Mouse (Mus musculus) cortical plate, adult 2 months (tissue): ENCODE results near the gene Camkk2. TPM values are rescaled to one million over a fixed set of nuclear protein-coding genes. Genes with fewer than 3 reads are reported as not detected.
A peak's percentile ranks its signal among the peaks of the same experiment; 100 is the strongest.

Experiments used
- H3K27ac ChIP-seq: fragments of 200-500 bp; 2 replicates; pipeline ENCODE4 v1.5.1; 2012; ENCODE audit warnings: low read length, control low read depth, inconsistent platforms; ENCODE audit not compliant: insufficient read depth
- H3K4me1 ChIP-seq: fragments of 200-500 bp; 2 replicates; pipeline ENCODE4 v1.6.1; 2011; ENCODE audit warnings: low read length; ENCODE audit not compliant: control insufficient read depth, insufficient read depth
- H3K4me3 ChIP-seq: fragments of 200-500 bp; 2 replicates; pipeline ENCODE4 v1.5.1; 2011; ENCODE audit warnings: mild to moderate bottlenecking, low read length, control low read depth; ENCODE audit not compliant: insufficient read depth
- CTCF ChIP-seq: fragments of 200-500 bp; IDR thresholded peaks from 2 replicates; pipeline ENCODE4 v1.5.1; 2011; ENCODE audit warnings: mild to moderate bottlenecking, control low read depth, low read length; ENCODE audit not compliant: insufficient read depth; ENCODE audit errors: extremely low read depth
- POLR2A ChIP-seq: fragments of 200-500 bp; IDR thresholded peaks from 2 replicates; pipeline ENCODE4 v1.6.1; 2011; ENCODE audit warnings: mild to moderate bottlenecking, low read length, control low read depth; ENCODE audit not compliant: insufficient read depth; ENCODE audit errors: extremely low read depth
- polyA plus RNA-seq: library from polyadenylated mRNA; depleted of rRNA; stranded (reverse); fragments of >200 nt; gene quantifications from 2 replicates; pipeline ENCODE4 v1.2.3, GENCODE M21; 2012

Gene Camkk2
- polyA plus RNA-seq, 1 experiment, result 276 TPM

DNA sequence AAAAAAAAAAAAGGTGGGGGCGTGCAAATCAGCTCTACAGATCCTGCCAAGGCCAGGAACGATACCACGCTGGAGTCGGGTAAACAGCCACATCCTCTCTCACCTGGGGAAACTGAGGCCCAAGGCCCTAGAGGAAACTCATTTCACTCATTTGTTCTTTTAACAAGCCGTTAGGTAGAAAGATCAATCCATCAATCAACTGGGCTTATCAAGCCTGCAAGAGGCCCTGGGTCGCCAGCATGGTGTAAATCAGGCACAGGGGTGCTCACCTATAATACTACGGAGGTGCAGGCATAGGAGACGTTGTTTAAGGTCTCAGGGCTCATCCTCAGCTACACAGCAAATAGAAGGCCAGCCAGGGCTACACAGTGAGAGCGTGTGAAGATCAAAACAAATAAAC, 7.8 kb downstream of the Camkk2 start:
- Histone ChIP-seq H3K27ac (no peak overlapping the region), H3K4me3 (no peak overlapping the region), H3K4me1 (peaks cover 8% of the 10 kb centered on the region; the same call in 1 of the 2 replicates)
- no peak for TF ChIP-seq POLR2A
- no peak for TF ChIP-seq CTCF

DNA sequence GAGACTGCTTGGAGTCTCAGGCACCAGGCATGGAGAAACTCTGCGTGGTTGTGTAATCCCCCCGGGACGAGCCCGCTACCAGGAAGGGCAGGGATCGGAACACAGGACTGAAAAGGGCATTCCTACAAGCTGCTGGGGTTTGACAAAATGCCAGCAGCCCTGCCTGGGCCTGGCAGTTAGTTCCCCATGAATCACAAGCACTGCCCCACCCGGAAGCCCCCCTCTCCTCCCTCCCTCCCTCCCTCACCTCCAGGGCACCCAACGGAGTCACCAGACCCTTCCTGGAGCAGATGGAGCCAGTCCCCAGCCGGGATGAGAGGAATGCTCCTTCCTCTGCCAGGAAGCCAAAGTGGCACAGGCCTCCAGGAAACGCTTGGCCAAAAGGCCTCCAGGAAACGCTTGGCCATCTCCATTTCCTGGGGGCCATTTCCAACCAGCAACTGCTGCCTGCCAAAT, 8.4 kb downstream of the Camkk2 start:
- TF ChIP-seq POLR2A (no peak), CTCF (no peak)
- H3K27ac ChIP-seq, result peak overlapping the region; percentile 15; the same call in 1 of the 2 replicates
- peaks cover 8% of the 10 kb centered on the region; the same call in 1 of the 2 replicates for H3K4me1 ChIP-seq
- H3K4me3 ChIP-seq, result no peak overlapping the region

DNA sequence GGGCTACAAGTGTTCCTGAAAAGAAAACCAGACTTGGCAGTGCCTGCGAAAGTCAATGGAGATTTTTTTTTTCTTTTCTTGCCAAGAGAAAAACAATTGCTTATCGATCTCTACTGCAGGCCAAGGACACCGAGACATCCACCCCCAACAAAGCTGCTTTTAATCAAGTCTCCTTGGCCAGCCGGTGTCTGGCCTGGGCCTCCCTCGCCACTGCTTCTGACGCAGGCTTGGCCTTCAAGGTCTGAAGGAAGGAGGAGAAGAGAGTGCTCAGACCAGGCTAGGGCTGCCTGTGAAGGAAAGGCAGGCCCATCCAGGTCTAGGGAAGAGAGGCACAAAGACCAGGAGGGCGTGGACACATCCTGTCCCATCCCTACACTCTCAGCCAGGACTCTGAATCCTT, 8.9 kb downstream of the Camkk2 start:
- peak overlapping the region; percentile 15; the same call in 1 of the 2 replicates for H3K27ac ChIP-seq
- H3K4me1 ChIP-seq, result peaks cover 8% of the 10 kb centered on the region; the same call in 1 of the 2 replicates
- TF ChIP-seq CTCF, result no peak
- TF ChIP-seq POLR2A, result no peak
- no peak overlapping the region for H3K4me3 ChIP-seq

DNA sequence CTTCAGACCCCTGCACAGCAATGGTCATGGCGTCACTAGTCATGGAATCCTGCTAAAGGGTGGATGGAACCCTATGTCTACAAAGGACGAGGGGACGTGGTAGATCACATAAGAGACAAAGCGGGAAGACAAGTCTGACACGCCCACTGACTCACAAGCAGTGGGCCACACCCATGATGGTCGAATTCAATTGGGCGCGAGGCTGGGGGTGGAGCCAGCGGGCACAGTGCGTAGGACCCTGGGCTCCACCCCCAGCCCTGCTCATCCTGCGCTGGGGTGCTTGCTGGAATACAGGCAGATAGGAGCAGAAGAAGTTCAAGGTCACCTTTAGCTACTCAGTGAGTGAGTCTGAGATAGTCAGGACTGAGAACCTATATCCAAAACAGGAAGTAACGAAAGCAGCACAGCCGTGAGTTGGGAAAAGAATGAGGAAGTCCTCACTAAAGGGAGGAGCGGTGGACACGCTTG, 10.1 kb downstream of the Camkk2 start:
- Histone ChIP-seq H3K4me3 (no peak overlapping the region), H3K27ac (no peak overlapping the region), H3K4me1 (peaks cover 8% of the 10 kb centered on the region; the same call in 1 of the 2 replicates)
- TF ChIP-seq CTCF (no peak), POLR2A (no peak)

DNA sequence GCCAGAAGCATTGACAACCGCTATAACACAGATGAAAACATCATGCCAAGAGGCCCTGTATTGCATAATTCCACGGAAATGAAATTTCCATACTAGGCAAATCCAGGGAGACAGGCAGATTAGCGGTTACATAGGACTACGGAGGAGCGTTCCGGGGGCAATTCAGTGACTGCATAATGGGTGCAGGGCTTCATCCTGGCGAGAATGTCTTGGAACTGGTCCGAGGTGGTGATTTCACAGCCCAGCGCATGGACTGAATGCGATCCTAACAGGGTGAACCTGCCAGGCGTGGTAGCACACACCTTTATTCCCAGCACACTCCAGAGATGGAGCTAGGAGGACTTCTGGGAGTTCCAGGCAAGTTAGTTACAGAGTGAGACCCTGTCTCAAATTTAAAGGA, 11.9 kb downstream of the Camkk2 start:
- TF ChIP-seq POLR2A (no peak), CTCF (no peak)
- no peak overlapping the region for H3K27ac ChIP-seq
- no peak overlapping the region for H3K4me3 ChIP-seq
- peaks cover 6% of the 10 kb centered on the region; the same call in 1 of the 2 replicates for H3K4me1 ChIP-seq

DNA sequence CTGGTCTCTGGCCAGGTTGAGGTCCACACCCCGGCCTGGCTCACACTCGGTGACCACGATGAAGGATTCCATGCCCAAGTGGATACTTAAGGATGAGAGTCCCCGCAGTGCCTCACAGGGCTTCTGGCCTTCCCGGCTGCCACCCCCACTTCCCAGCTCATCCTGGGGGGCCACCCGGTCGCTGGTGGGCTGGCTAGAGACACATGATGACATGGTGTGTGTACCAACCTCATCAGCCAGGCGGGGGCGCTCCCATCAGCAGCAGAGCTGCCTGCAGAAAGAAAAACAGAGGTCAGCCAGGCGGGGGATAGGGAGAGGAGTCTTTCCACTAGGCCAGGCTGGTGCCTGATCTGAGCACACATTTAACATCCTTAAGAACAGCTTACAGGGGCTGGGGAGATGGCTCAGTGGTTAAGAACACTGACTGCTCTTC, 15.2 kb downstream of the Camkk2 start:
- TF ChIP-seq POLR2A, result no peak
- TF ChIP-seq CTCF, result peak; percentile 26; the same call in 1 of the 2 replicates
- Histone ChIP-seq H3K4me1 (no peaks in the 10 kb centered on the region), H3K27ac (no peak overlapping the region), H3K4me3 (no peak overlapping the region)

DNA sequence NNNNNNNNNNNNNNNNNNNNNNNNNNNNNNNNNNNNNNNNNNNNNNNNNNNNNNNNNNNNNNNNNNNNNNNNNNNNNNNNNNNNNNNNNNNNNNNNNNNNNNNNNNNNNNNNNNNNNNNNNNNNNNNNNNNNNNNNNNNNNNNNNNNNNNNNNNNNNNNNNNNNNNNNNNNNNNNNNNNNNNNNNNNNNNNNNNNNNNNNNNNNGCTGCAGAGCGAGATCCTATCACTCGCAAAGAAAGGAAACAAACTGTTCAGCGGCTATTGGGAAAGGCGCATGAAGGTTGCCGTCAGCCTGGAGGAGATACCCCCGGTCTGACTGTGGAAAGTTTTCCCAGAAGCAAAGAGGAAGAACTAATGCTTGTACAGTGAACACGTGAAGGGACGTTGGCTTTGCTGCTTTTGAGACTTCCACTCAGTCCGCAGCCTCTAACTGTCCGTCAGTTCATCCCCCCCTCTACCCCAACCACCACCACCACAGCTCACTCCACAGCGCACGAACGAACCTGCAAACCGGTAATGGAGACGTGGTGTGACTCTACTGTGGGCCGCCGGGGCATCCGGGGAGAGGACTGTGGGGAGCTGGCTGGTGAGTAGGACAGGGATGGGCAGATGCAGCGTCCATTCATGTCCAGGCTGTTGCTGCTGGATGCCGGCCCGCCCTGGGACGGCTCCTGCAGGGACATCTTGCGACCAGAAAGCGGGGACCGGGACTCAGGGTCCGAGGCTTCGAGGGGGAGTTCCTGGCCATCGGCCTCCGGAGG, 15.8 kb downstream of the Camkk2 start:
- Histone ChIP-seq H3K4me1 (no peaks in the 10 kb centered on the region), H3K4me3 (no peak overlapping the region), H3K27ac (no peak overlapping the region)
- TF ChIP-seq CTCF, result no peak
- TF ChIP-seq POLR2A, result no peak

DNA sequence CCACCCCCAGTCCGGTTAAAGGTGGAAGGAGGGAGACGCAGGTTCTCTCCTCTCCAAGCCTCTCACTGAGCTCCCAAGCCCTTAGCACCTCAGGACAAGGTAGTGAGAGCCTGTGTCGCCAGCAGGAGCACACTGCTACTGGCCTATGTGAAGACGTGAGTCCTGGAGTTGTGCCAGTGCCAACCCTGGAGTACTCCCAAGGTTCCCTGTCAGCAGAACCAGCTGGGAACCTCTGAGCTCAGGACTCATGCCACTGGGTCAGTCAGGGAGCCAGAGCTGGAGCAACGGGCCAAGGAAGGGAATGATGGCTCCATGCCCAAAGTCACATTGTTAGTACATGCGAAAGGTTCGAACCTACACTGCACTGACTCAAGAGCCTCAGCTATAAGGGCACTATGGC, 22.5 kb downstream of the Camkk2 start:
- H3K4me3 ChIP-seq, result no peak overlapping the region
- H3K4me1 ChIP-seq, result no peaks in the 10 kb centered on the region
- no peak overlapping the region for H3K27ac ChIP-seq
- no peak for TF ChIP-seq POLR2A
- no peak for TF ChIP-seq CTCF

DNA sequence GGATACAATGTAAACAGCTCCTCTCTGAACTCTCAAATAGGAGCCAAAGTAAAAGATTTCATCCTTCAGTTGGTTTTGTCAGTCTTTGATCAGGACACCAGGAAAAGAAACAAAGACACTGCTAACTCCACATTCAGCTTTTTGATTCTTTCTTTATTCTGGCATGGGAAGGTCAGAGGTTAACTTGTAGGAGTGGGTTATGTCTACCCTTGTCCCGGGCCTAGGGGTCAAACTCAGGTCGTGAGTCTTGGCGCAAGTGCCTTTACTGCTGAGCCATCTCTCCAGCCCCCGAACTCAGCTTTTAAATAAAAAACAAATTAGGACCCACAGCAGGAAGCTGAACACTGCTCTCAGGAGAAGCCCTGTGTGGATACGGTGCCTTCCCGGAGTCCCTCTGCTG, 23.1 kb downstream of the Camkk2 start:
- H3K4me1 ChIP-seq, result no peaks in the 10 kb centered on the region
- H3K27ac ChIP-seq, result no peak overlapping the region
- H3K4me3 ChIP-seq, result no peak overlapping the region
- no peak for TF ChIP-seq CTCF
- no peak for TF ChIP-seq POLR2A

DNA sequence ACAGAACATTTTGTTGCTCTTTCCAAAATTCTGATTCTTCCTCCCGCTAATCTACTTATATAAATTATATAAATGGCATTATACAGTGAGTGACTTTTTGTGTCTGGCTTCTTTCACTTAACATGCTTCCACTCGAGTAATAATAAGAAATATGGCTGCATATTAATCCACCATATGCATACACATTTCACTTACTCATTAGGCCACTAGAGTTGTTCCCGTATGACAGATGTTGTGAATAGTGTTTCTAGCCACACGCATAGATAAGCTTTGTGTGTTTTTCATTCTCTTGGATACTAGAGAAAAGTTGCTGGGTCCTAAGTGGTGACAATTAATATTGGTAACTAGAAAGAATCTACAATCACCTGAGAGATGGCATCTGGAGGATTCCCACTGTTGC, 23.6 kb downstream of the Camkk2 start:
- Histone ChIP-seq H3K4me1 (no peaks in the 10 kb centered on the region), H3K4me3 (no peak overlapping the region), H3K27ac (no peak overlapping the region)
- no peak for TF ChIP-seq CTCF
- no peak for TF ChIP-seq POLR2A
